Mouse (Mus musculus): ENCODE results near the gene Ubqln1.
A peak's percentile ranks its signal among the peaks of the same experiment; 100 is the strongest.

DNA sequence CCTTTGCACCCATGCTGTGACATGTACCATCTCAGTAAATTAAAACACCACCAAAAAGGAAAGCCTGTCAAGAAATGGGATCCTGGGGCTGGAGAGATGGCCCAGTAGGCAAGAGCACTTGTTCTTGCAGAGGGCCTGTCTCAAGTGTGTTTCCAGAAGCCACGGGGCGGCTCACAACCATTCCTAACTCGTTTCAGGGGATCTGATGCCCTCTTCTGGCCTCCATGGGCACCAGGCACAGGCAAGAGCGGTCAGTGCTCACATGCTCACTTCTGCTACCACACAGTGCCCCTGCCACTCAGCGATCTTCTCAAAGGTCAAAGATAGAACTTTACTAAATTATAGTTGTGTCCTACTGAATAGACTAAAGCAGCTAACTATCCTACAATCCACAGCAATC lies 17.2 kb upstream of the Ubqln1 start:
- TF ChIP-seq CTCF (IDR thresholded peaks at IDR 0.05; ENCODE audit: low read depth, low read length): peak; percentile 28; the same call in 1 of the 2 replicates
- no peak for TF ChIP-seq GATA1 (IDR thresholded peaks at IDR 0.05; ENCODE audit: borderline replicate concordance, low read length)
- TF ChIP-seq GATA2 (IDR thresholded peaks at IDR 0.05; ENCODE audit: borderline replicate concordance, low read depth, low read length): no peak

Measured in G1E (cell line).